Mouse (Mus musculus): ENCODE measurements around the gene Camk1. TPM values are rescaled to one million over a fixed set of nuclear protein-coding genes. Genes with fewer than 3 reads are reported as not detected.

Camk1 gene
- total and polyA plus RNA-seq, 2 experiments from 2014 or later = 102 to 132 TPM

DNA sequence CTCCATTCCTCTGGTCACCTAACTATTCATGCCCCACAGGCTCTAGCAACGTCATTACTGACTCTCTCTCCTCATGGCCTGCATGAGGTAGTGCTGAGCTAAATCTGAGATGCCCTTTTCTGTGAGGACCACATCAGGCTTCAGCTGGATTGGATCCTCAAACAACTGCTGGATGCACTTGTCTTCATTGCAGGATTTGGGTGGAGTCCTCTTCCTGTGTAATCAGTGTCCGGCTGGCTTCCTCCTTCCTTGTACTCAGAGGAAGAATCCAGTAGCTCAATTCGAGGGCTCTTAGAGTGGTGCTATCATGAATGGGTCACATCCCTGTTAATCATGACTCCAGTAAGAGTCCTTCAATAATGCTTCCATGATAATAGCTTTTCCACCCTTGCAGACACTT is 9.9 kb upstream of the Camk1 start:
- Histone ChIP-seq H3K27ac (ENCODE audit: low read depth, low read length) (no peak overlapping the region), H3K9me3 (ENCODE audit: low read length) (no peaks in the 10 kb centered on the region), H3K4me3 (ENCODE audit: low read depth, low read length) (no peak overlapping the region), H3K36me3 (ENCODE audit: insufficient read depth, low read length) (no peaks in the 10 kb centered on the region), H3K9ac (replicated peaks; ENCODE audit: low read length, poor library complexity, severe bottlenecking) (no peak overlapping the region), H3K27me3 (ENCODE audit: insufficient read depth, low read length) (no peaks in the 10 kb centered on the region), H3K4me1 (ENCODE audit: insufficient read depth, low read length) (no peaks in the 10 kb centered on the region), H3K4me2 (ENCODE audit: low read depth, low read length, poor library complexity, severe bottlenecking) (no peak overlapping the region)
- DNase-seq (ENCODE audit: low spot score) (no peak), ATAC-seq (ENCODE audit: low FRiP score) (no peak)
- WGBS = 73% methylated on average over 3 of the region's 3 CpGs
- TF ChIP-seq CTCF (IDR thresholded peaks at IDR 0.05) = no peak

DNA sequence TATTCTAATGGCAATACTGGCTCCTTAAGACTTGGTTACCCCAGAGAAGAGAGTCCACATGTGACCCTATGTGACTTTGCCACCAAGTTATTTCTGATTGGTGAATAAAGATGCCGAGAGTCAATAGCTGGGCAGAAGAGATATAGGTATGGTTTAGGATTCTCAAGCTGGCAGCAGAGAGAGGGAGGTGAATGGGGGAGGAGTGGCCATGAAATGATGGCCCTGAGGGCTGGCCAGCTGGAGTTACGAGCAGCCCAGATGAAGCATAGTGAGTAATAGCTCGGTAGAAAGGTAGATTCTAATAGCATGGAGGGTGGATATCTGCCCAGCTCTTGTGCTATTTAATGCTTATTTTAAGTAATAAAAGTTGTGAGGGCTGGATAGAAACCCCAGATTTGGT is 9.0 kb upstream of the Camk1 start:
- Histone ChIP-seq H3K27me3 (ENCODE audit: insufficient read depth, low read length) (no peaks in the 10 kb centered on the region), H3K4me2 (ENCODE audit: low read depth, low read length, poor library complexity, severe bottlenecking) (no peak overlapping the region), H3K9me3 (ENCODE audit: low read length) (no peaks in the 10 kb centered on the region), H3K36me3 (ENCODE audit: insufficient read depth, low read length) (no peaks in the 10 kb centered on the region), H3K4me3 (ENCODE audit: low read depth, low read length) (no peak overlapping the region), H3K9ac (replicated peaks; ENCODE audit: low read length, poor library complexity, severe bottlenecking) (no peak overlapping the region), H3K4me1 (ENCODE audit: insufficient read depth, low read length) (no peaks in the 10 kb centered on the region), H3K27ac (ENCODE audit: low read depth, low read length) (no peak overlapping the region)
- no peak for TF ChIP-seq CTCF (IDR thresholded peaks at IDR 0.05)
- DNase-seq (ENCODE audit: low spot score) (no peak), ATAC-seq (ENCODE audit: low FRiP score) (no peak)
- WGBS = 80% methylated on average over 3 of the region's 3 CpGs

DNA sequence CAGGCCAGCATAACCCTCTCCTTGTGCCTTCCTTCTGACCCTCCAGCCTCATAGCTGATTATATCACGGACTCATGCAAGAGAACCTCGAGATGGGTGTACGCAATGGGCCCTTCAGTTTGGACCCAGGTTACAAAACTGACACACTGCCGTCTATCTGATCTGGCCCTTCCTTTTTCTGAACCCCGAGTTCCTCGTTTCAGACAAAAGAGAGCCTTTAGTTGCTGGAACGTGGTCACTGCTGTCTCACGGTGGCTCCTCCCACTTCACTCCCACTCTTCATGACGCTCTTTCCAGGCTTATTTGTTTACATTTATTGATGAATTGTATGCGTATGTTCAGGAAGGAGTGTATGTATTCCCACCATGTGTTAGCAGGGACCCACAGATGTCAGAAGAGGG is 7.9 kb upstream of the Camk1 start:
- H3K4me1 ChIP-seq (ENCODE audit: insufficient read depth, low read length) = no peaks in the 10 kb centered on the region
- no peak for TF ChIP-seq CTCF (IDR thresholded peaks at IDR 0.05)
- no peaks in the 10 kb centered on the region for H3K36me3 ChIP-seq (ENCODE audit: insufficient read depth, low read length)
- H3K9me3 ChIP-seq (ENCODE audit: low read length) = no peaks in the 10 kb centered on the region
- no peak overlapping the region for H3K4me2 ChIP-seq (ENCODE audit: low read depth, low read length, poor library complexity, severe bottlenecking)
- H3K4me3 ChIP-seq (ENCODE audit: low read depth, low read length) = no peak overlapping the region
- no peaks in the 10 kb centered on the region for H3K27me3 ChIP-seq (ENCODE audit: insufficient read depth, low read length)
- WGBS = 65% methylated on average over 10 of the region's 10 CpGs
- no peak for ATAC-seq (ENCODE audit: low FRiP score)
- no peak for DNase-seq (ENCODE audit: low spot score)
- H3K9ac ChIP-seq (replicated peaks; ENCODE audit: low read length, poor library complexity, severe bottlenecking) = no peak overlapping the region
- H3K27ac ChIP-seq (ENCODE audit: low read depth, low read length) = no peak overlapping the region

DNA sequence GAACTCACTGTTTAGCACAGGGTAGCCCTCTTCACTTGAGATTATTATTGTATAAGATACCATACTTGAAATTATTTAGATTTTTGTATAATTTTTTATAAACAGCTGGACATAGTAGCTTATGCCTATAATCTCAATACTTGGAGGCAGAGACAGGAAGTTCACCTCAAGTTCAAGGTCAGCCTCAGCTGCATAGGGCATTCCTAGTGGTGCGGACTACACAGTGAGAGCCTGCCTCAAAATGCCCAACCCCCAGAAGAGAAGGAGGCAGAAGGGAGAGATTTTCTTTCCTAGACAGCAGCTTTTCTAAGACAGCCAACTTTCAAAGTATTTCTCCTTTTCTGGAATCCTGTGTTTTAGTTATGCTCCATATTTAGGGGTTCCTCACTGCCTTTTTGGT is 7.4 kb upstream of the Camk1 start:
- DNase-seq (ENCODE audit: low spot score) (no peak), ATAC-seq (ENCODE audit: low FRiP score) (no peak)
- no peaks in the 10 kb centered on the region for H3K27me3 ChIP-seq (ENCODE audit: insufficient read depth, low read length)
- H3K4me2 ChIP-seq (ENCODE audit: low read depth, low read length, poor library complexity, severe bottlenecking) = no peak overlapping the region
- H3K9ac ChIP-seq (replicated peaks; ENCODE audit: low read length, poor library complexity, severe bottlenecking) = no peak overlapping the region
- 93% methylated on average over 1 of the region's 1 CpGs for WGBS
- no peaks in the 10 kb centered on the region for H3K9me3 ChIP-seq (ENCODE audit: low read length)
- no peaks in the 10 kb centered on the region for H3K4me1 ChIP-seq (ENCODE audit: insufficient read depth, low read length)
- H3K36me3 ChIP-seq (ENCODE audit: insufficient read depth, low read length) = no peaks in the 10 kb centered on the region
- no peak overlapping the region for H3K27ac ChIP-seq (ENCODE audit: low read depth, low read length)
- H3K4me3 ChIP-seq (ENCODE audit: low read depth, low read length) = no peak overlapping the region
- TF ChIP-seq CTCF (IDR thresholded peaks at IDR 0.05) = no peak

DNA sequence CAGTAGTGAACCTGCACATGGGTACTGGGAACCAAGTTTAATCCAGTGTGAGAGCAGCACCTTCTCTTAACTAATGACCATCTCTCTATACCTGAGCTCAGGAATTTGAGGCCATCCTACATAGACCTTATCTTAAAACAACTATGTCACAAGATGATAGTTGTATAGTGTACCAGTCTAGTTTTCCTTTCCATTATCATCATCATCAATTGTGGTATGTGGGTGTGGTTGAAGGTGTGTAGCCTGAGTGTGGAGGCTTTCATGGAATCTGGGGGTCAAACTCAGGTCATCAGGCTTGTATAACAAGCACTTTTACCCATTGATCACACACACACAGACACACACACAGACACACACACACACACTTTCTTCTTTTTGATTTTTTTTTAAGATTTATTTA is 6.8 kb upstream of the Camk1 start:
- no peak for DNase-seq (ENCODE audit: low spot score)
- no peak for TF ChIP-seq CTCF (IDR thresholded peaks at IDR 0.05)
- no peaks in the 10 kb centered on the region for H3K4me1 ChIP-seq (ENCODE audit: insufficient read depth, low read length)
- no peak for ATAC-seq (ENCODE audit: low FRiP score)
- H3K36me3 ChIP-seq (ENCODE audit: insufficient read depth, low read length) = no peaks in the 10 kb centered on the region
- H3K4me2 ChIP-seq (ENCODE audit: low read depth, low read length, poor library complexity, severe bottlenecking) = no peak overlapping the region
- H3K9ac ChIP-seq (replicated peaks; ENCODE audit: low read length, poor library complexity, severe bottlenecking) = no peak overlapping the region
- H3K9me3 ChIP-seq (ENCODE audit: low read length) = no peaks in the 10 kb centered on the region
- no peaks in the 10 kb centered on the region for H3K27me3 ChIP-seq (ENCODE audit: insufficient read depth, low read length)
- H3K27ac ChIP-seq (ENCODE audit: low read depth, low read length) = no peak overlapping the region
- no peak overlapping the region for H3K4me3 ChIP-seq (ENCODE audit: low read depth, low read length)

DNA sequence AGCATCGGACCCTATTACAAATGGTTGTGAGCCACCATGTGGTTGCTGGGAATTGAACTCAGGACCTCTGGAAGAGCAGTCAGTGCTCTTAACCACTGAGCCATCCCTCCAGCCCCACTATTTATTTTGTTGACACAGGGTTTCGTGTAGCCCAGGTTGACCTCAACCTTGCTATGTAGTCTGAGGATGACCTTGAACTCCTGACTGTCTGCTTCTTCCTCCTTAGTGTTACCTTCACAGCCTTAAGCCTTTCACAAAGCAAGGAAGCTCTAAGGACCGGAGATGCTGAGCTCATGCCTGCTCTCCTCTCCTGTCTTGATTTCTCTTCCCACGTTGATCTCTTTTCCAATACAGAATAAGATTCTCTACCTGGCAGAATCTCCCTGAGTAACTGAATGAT is 3.1 kb upstream of the Camk1 start:
- WGBS = 86% methylated on average over 4 of the region's 4 CpGs
- no peak overlapping the region for H3K4me3 ChIP-seq (ENCODE audit: low read depth, low read length)
- peaks cover 10% of the 10 kb centered on the region; the same call in 1 of the 2 replicates for H3K4me1 ChIP-seq (ENCODE audit: insufficient read depth, low read length)
- no peaks in the 10 kb centered on the region for H3K9me3 ChIP-seq (ENCODE audit: low read length)
- ATAC-seq (ENCODE audit: low FRiP score) (no peak), DNase-seq (ENCODE audit: low spot score) (no peak)
- H3K36me3 ChIP-seq (ENCODE audit: insufficient read depth, low read length) = no peaks in the 10 kb centered on the region
- H3K27ac ChIP-seq (ENCODE audit: low read depth, low read length) = no peak overlapping the region
- no peak overlapping the region for H3K9ac ChIP-seq (replicated peaks; ENCODE audit: low read length, poor library complexity, severe bottlenecking)
- H3K27me3 ChIP-seq (ENCODE audit: insufficient read depth, low read length) = no peaks in the 10 kb centered on the region
- no peak for TF ChIP-seq CTCF (IDR thresholded peaks at IDR 0.05)
- no peak overlapping the region for H3K4me2 ChIP-seq (ENCODE audit: low read depth, low read length, poor library complexity, severe bottlenecking)
